Mouse (Mus musculus) heart, postnatal 0 days (tissue): ENCODE measurements around the gene B230118H07Rik. TPM values are rescaled to one million over a fixed set of nuclear protein-coding genes. Genes with fewer than 3 reads are reported as not detected.

Source experiments
- ATAC-seq: fragments of 200-750 bp; cut with Nextera tagmentation; 2 replicates; pipeline ENCODE4 v1.8.0; 2017; ENCODE audit warnings: low read depth, moderate number of reproducible peaks, moderate library complexity; ENCODE audit not compliant: insufficient read depth
- DNase-seq: peaks from one replicate; pipeline ENCODE4 v3.0.0-alpha.2; 2016; ENCODE audit warnings: low spot score
- H3K27ac ChIP-seq: fragments of 300-500 bp; sonication (generic); 2 replicates; pipeline ENCODE4 v1.5.1; 2014; ENCODE audit warnings: low read depth, mild to moderate bottlenecking
- H3K27me3 ChIP-seq: fragments of 300-500 bp; sonication (generic); 2 replicates; pipeline ENCODE4 v1.6.1; 2014; ENCODE audit warnings: low read length, mixed read lengths; ENCODE audit not compliant: control insufficient read depth, insufficient read depth
- H3K36me3 ChIP-seq: fragments of 300-500 bp; sonication (generic); replicated peaks from 2 replicates; pipeline ENCODE4 v1.6.1; 2014; ENCODE audit warnings: low read length, mixed read lengths; ENCODE audit not compliant: control insufficient read depth, insufficient read depth
- H3K4me1 ChIP-seq: fragments of 300-500 bp; sonication (generic); 2 replicates; pipeline ENCODE4 v1.6.1; 2014; ENCODE audit warnings: antibody characterized with exemption; ENCODE audit not compliant: control insufficient read depth, insufficient read depth
- H3K4me2 ChIP-seq: fragments of 300-500 bp; sonication (generic); 2 replicates; pipeline ENCODE4 v1.6.1; 2014; ENCODE audit warnings: low read depth, mild to moderate bottlenecking, low read length, moderate library complexity
- H3K4me3 ChIP-seq: fragments of 300-500 bp; sonication (generic); 2 replicates; pipeline ENCODE4 v1.5.1; 2014; ENCODE audit warnings: low read depth, low read length
- H3K9ac ChIP-seq: fragments of 300-500 bp; sonication (generic); replicated peaks from 2 replicates; pipeline ENCODE4 v1.6.1; 2014; ENCODE audit warnings: low read depth, low read length, mixed read lengths
- H3K9me3 ChIP-seq: fragments of 300-500 bp; sonication (generic); replicated peaks from 2 replicates; pipeline ENCODE4 v1.6.1; 2016; ENCODE audit warnings: low read length; ENCODE audit not compliant: control insufficient read depth
- CTCF ChIP-seq: IDR thresholded peaks from 2 replicates; pipeline ENCODE4 v1.5.1; 2016; ENCODE audit warnings: antibody characterized with exemption, control low read depth, low read depth
- EP300 ChIP-seq: IDR thresholded peaks from 2 replicates; pipeline ENCODE4 v1.6.1; 2016; ENCODE audit warnings: antibody characterized with exemption, low read depth
- WGBS: fragments of 180-500 bp; shearing (Covaris S2); extraction: QIAGEN DNeasy Blood & Tissue Kit; methylation state at CpG from one replicate; pipeline ENCODE4 v1.1.7; 2014; 5-methylcytosine and 5-hydroxymethylcytosine counted together
- polyA plus RNA-seq: library from polyadenylated mRNA; unstranded; fragments of >200 nt; fragmentation: Nextera tagmentation; extraction: Ambion mirVana; gene quantifications from 2 replicates; pipeline ENCODE4 v1.2.1, GENCODE M21; 2015
- total RNA-seq: library from RNA; depleted of rRNA; stranded (reverse); fragments of >200 nt; gene quantifications from 2 replicates; pipeline ENCODE4 v1.2.3, GENCODE M21; 2014; ENCODE audit warnings: low replicate concordance

B230118H07Rik gene
- total and polyA plus RNA-seq, 2 experiments from 2014 or later: 17.3 to 85.5 TPM

GRCm38 (mm10) chr2:101581418-101581817 lies 67.9 kb downstream of the B230118H07Rik start:
- no peak for ATAC-seq
- Histone ChIP-seq H3K4me2 (no peak overlapping the region), H3K4me1 (no peaks in the 10 kb centered on the region), H3K9ac (no peak overlapping the region), H3K36me3 (no peaks in the 10 kb centered on the region), H3K9me3 (no peaks in the 10 kb centered on the region), H3K4me3 (no peak overlapping the region), H3K27me3 (no peaks in the 10 kb centered on the region), H3K27ac (peak overlapping the region; percentile 15; the same call in 1 of the 2 replicates)
- TF ChIP-seq EP300: no peak
- TF ChIP-seq CTCF: no peak
- DNase-seq: no peak
- WGBS: 79% methylated on average over 3 of the region's 3 CpGs

- Histone ChIP-seq H3K4me2 (no peak overlapping the region), H3K27me3 (no peaks in the 10 kb centered on the region), H3K9me3 (no peaks in the 10 kb centered on the region), H3K9ac (no peak overlapping the region), H3K36me3 (no peaks in the 10 kb centered on the region), H3K4me1 (no peaks in the 10 kb centered on the region), H3K4me3 (no peak overlapping the region), H3K27ac (no peak overlapping the region; the same call in 1 of the 2 replicates)
- no peak for ATAC-seq
- TF ChIP-seq CTCF (no peak), EP300 (no peak)
- 74% methylated on average over 3 of the region's 3 CpGs for WGBS
- DNase-seq: no peak
Measured at GRCm38 (mm10) chr2:101580977-101581376, 68.4 kb downstream of the B230118H07Rik start.

GRCm38 (mm10) chr2:101580428-101580827 lies 68.9 kb downstream of the B230118H07Rik start:
- Histone ChIP-seq H3K4me2 (no peak overlapping the region), H3K27ac (no peak overlapping the region; the same call in 1 of the 2 replicates), H3K4me1 (no peaks in the 10 kb centered on the region), H3K27me3 (no peaks in the 10 kb centered on the region), H3K4me3 (no peak overlapping the region), H3K9me3 (no peaks in the 10 kb centered on the region), H3K36me3 (no peaks in the 10 kb centered on the region), H3K9ac (no peak overlapping the region)
- ATAC-seq: no peak
- 89% methylated on average over 1 of the region's 1 CpGs for WGBS
- no peak for TF ChIP-seq EP300
- TF ChIP-seq CTCF: no peak
- DNase-seq: no peak

- Histone ChIP-seq H3K27me3 (no peaks in the 10 kb centered on the region), H3K27ac (no peak overlapping the region), H3K36me3 (no peaks in the 10 kb centered on the region), H3K4me2 (no peak overlapping the region), H3K9me3 (no peaks in the 10 kb centered on the region), H3K4me1 (no peaks in the 10 kb centered on the region), H3K4me3 (no peak overlapping the region), H3K9ac (no peak overlapping the region)
- 71% methylated on average over 2 of the region's 2 CpGs for WGBS
- no peak for DNase-seq
- ATAC-seq: no peak
- TF ChIP-seq CTCF: no peak
- TF ChIP-seq EP300: no peak
Measured at GRCm38 (mm10) chr2:101580027-101580426, 69.3 kb downstream of the B230118H07Rik start.

- no peak overlapping the region for H3K27ac ChIP-seq
- H3K9me3 ChIP-seq: no peaks in the 10 kb centered on the region
- H3K4me2 ChIP-seq: no peak overlapping the region
- no peaks in the 10 kb centered on the region for H3K4me1 ChIP-seq
- ATAC-seq (no peak), DNase-seq (no peak)
- H3K9ac ChIP-seq: no peak overlapping the region
- H3K36me3 ChIP-seq: no peaks in the 10 kb centered on the region
- H3K4me3 ChIP-seq: no peak overlapping the region
- no peaks in the 10 kb centered on the region for H3K27me3 ChIP-seq
- 90% methylated on average over 4 of the region's 4 CpGs for WGBS
- TF ChIP-seq CTCF (no peak), EP300 (no peak)
Measured at GRCm38 (mm10) chr2:101577243-101577642, 72.1 kb downstream of the B230118H07Rik start.

GRCm38 (mm10) chr2:101569230-101569629 lies 80.1 kb downstream of the B230118H07Rik start:
- H3K4me2 ChIP-seq: no peak overlapping the region
- TF ChIP-seq EP300 (no peak), CTCF (no peak)
- no peaks in the 10 kb centered on the region; the same call in 1 of the 2 replicates for H3K36me3 ChIP-seq
- H3K4me1 ChIP-seq: no peaks in the 10 kb centered on the region
- WGBS: 79% methylated on average over 3 of the region's 5 CpGs
- no peak overlapping the region for H3K27ac ChIP-seq
- H3K4me3 ChIP-seq: no peak overlapping the region
- ATAC-seq (no peak), DNase-seq (no peak)
- no peaks in the 10 kb centered on the region for H3K27me3 ChIP-seq
- H3K9ac ChIP-seq: no peak overlapping the region
- no peaks in the 10 kb centered on the region for H3K9me3 ChIP-seq
